Mouse (Mus musculus): ENCODE results near the gene Pkm. TPM values are rescaled to one million over a fixed set of nuclear protein-coding genes. Genes with fewer than 3 reads are reported as not detected.

The Pkm gene
- total and polyA plus RNA-seq, 3 experiments: 71.6 to 2,746 (median 710) TPM

DNA sequence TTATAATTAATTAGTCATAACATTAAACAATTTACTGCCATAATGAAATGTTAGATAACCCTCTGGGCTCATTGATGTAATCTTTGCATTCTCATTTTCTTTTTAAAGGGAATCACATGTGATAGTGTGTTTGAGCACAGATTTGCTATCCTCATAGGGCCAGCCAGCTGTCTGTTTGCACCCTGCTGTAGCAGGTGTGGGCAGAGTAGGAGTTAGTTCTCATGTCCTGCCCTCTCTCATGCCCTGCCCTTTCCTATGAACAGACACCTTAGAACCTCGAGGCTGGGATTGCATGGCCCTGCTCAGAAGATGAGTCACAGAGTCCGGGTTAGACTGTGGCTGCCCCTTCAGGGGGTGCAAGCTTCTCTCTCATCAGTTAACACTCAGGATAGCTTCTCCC, 17.3 kb downstream of the Pkm start:
- Histone ChIP-seq H3K4me1 (ENCODE audit: control insufficient read depth in 1 of 2, insufficient read depth in 2 of 2, low read length in 2 of 2) (no peaks in the 10 kb centered on the region), H3K36me3 (ENCODE audit: control insufficient read depth in 1 of 2, insufficient read depth in 2 of 2, low read length in 2 of 2) (peaks cover 0 to 20% of the 10 kb centered on the region in 2 experiments; a peak in 2 of 4 replicates), H3K27me3 (ENCODE audit: control insufficient read depth in 1 of 2, insufficient read depth in 2 of 2, low read length in 2 of 2) (no peaks in the 10 kb centered on the region), H3K4me3 (ENCODE audit: control insufficient read depth in 1 of 2, insufficient read depth in 1 of 2, low read depth in 2 of 2, low read length in 2 of 2) (no peak overlapping the region), H3K9me3 (replicated peaks; ENCODE audit: insufficient read depth, low read length) (no peaks in the 10 kb centered on the region), H3K27ac (ENCODE audit: control insufficient read depth, low read depth, low read length) (no peak overlapping the region), H3K9ac (ENCODE audit: control insufficient read depth, low read depth, low read length, poor library complexity, severe bottlenecking) (no peak overlapping the region), H3K79me2 (ENCODE audit: control insufficient read depth, insufficient read depth, low read length, poor library complexity) (no peaks in the 10 kb centered on the region)
- no peak for TF ChIP-seq SMC3 (IDR thresholded peaks at IDR 0.05; ENCODE audit: low read depth, low read length)
- no peak for TF ChIP-seq MAFK (IDR thresholded peaks at IDR 0.05; ENCODE audit: borderline replicate concordance, low read depth, low read length)
- no peak for TF ChIP-seq ZC3H11A (IDR thresholded peaks at IDR 0.05; ENCODE audit: low read depth, low read length)
- no peak for TF ChIP-seq TCF12 (IDR thresholded peaks at IDR 0.05; ENCODE audit: low read depth, low read length)
- no peak for TF ChIP-seq MAX (IDR thresholded peaks at IDR 0.05; ENCODE audit: low read length)
- no peak for TF ChIP-seq BHLHE40 (IDR thresholded peaks at IDR 0.05; ENCODE audit: borderline replicate concordance, low read depth, low read length)
- TF ChIP-seq HCFC1 (IDR thresholded peaks at IDR 0.05; ENCODE audit: low read depth, low read length): no peak
- TF ChIP-seq JUND (IDR thresholded peaks at IDR 0.05; ENCODE audit: low read depth, low read length): no peak
- TF ChIP-seq NELFE (IDR thresholded peaks at IDR 0.05; ENCODE audit: low read depth, low read length): no peak
- no peak for TF ChIP-seq MYC (IDR thresholded peaks at IDR 0.05; ENCODE audit: low read depth, low read length)
- TF ChIP-seq MEF2A (IDR thresholded peaks at IDR 0.05; ENCODE audit: extremely low read depth, insufficient replicate concordance, low read depth, low read length, poor library complexity, severe bottlenecking): no peak
- TF ChIP-seq MXI1 (IDR thresholded peaks at IDR 0.05; ENCODE audit: low read depth, low read length): no peak
- TF ChIP-seq MYB (IDR thresholded peaks at IDR 0.05; ENCODE audit: low read depth, low read length): no peak
- no peak for TF ChIP-seq USF1 (IDR thresholded peaks at IDR 0.05; ENCODE audit: low read depth, low read length)
- DNase-seq (ENCODE audit: low read depth, low spot score): peak; percentile 12

DNA sequence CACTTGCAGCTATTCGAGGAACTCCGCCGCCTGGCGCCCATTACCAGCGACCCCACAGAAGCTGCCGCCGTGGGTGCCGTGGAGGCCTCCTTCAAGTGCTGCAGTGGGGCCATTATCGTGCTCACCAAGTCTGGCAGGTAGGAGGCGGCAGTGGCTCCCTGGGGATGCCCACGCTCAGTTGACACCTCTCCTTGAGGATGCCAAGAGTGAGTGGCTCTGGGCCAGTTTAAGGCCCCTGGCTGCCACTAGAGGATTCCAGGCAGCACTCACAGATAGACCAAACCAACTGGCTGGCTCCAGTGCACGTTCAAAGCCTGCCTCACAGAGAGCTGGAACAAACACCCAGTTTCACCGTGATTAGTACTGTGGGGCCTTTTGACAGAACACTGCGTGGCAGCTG, 19.4 kb downstream of the Pkm start:
- no peak overlapping the region for H3K9ac ChIP-seq (ENCODE audit: control insufficient read depth, low read depth, low read length, poor library complexity, severe bottlenecking)
- peak; percentile 20 for DNase-seq (ENCODE audit: low read depth, low spot score)
- H3K9me3 ChIP-seq (replicated peaks; ENCODE audit: insufficient read depth, low read length): no peaks in the 10 kb centered on the region
- TF ChIP-seq UBTF (IDR thresholded peaks at IDR 0.05; ENCODE audit: borderline replicate concordance, insufficient read depth, low read depth, low read length) (no peak), NELFE (IDR thresholded peaks at IDR 0.05; ENCODE audit: low read depth, low read length) (no peak), MAX (IDR thresholded peaks at IDR 0.05; ENCODE audit: low read length) (no peak), NRF1 (IDR thresholded peaks at IDR 0.05; ENCODE audit: insufficient read depth, low read depth, low read length, poor library complexity, severe bottlenecking) (no peak), SMC3 (IDR thresholded peaks at IDR 0.05; ENCODE audit: low read depth, low read length) (no peak), ELF1 (IDR thresholded peaks at IDR 0.05; ENCODE audit: low read depth, low read length) (no peak), RAD21 (IDR thresholded peaks at IDR 0.05; ENCODE audit: low read depth, low read length) (no peak), KAT2A (conservative IDR thresholded peaks at IDR 0.05; ENCODE audit: low read depth, low read length) (no peak), TAL1 (IDR thresholded peaks at IDR 0.05; ENCODE audit: low read length) (no peak), HCFC1 (IDR thresholded peaks at IDR 0.05; ENCODE audit: low read depth, low read length) (no peak), ZC3H11A (IDR thresholded peaks at IDR 0.05; ENCODE audit: low read depth, low read length) (no peak), CTCF (IDR thresholded peaks at IDR 0.05 in 2 of 3, conservative IDR thresholded peaks at IDR 0.05 in 1 of 3; ENCODE audit: control insufficient read depth in 1 of 3, insufficient read depth in 1 of 3, low read depth in 2 of 3, low read length in 3 of 3, poor library complexity in 1 of 3, severe bottlenecking in 1 of 3) (no peak), MYC (IDR thresholded peaks at IDR 0.05; ENCODE audit: low read depth, low read length) (no peak), MAFK (IDR thresholded peaks at IDR 0.05; ENCODE audit: borderline replicate concordance, low read depth, low read length) (no peak), GATA1 (IDR thresholded peaks at IDR 0.05; ENCODE audit: low read depth, low read length) (no peak), ZKSCAN1 (IDR thresholded peaks at IDR 0.05; ENCODE audit: low read depth, low read length) (no peak), E2F4 (IDR thresholded peaks at IDR 0.05; ENCODE audit: borderline replicate concordance, low read depth, low read length) (no peak)
- no peaks in the 10 kb centered on the region for H3K4me1 ChIP-seq (ENCODE audit: control insufficient read depth in 1 of 2, insufficient read depth in 2 of 2, low read length in 2 of 2)
- H3K27ac ChIP-seq (ENCODE audit: control insufficient read depth, low read depth, low read length): no peak overlapping the region
- H3K36me3 ChIP-seq (ENCODE audit: control insufficient read depth in 1 of 2, insufficient read depth in 2 of 2, low read length in 2 of 2): peaks cover 0 to 16% of the 10 kb centered on the region in 2 experiments; a peak in 2 of 4 replicates
- H3K4me3 ChIP-seq (ENCODE audit: control insufficient read depth in 1 of 2, insufficient read depth in 1 of 2, low read depth in 2 of 2, low read length in 2 of 2): no peak overlapping the region
- no peaks in the 10 kb centered on the region for H3K79me2 ChIP-seq (ENCODE audit: control insufficient read depth, insufficient read depth, low read length, poor library complexity)
- H3K27me3 ChIP-seq (ENCODE audit: control insufficient read depth in 1 of 2, insufficient read depth in 2 of 2, low read length in 2 of 2): no peaks in the 10 kb centered on the region

Measured in MEL (cell line).